Mouse (Mus musculus): ENCODE data around the gene Nosip. TPM values are rescaled to one million over a fixed set of nuclear protein-coding genes. Genes with fewer than 3 reads are reported as not detected.
"Not testable (repeated sequence)": the region's sequence is repeated elsewhere in the genome, so short reads cannot be mapped to it uniquely, and the experiment has no call there.

The Nosip gene
- total RNA-seq, 2 experiments from 2014 or later: 52.4 to 54.1 TPM

- intact Hi-C loops (cut with DNase I): loop anchor here (5.0 kb wide), 1 partner anchor 42 kb away; no protein-coding TSS in a partner anchor
- DNase-seq (ENCODE audit: low spot score in 2 of 2): peak; percentile 99
These were observed 62.3 kb downstream of the Nosip start, which contains the start of gene Rps11 for GRCm38 (mm10) chr7:45124224-45125143. TSS of gene Rps11 (minus strand) at chr7:45124439.

GRCm38 (mm10) chr7:45125144-45125600 lies 62.9 kb downstream of the Nosip start:
- intact Hi-C loops (cut with DNase I): no loop called here
- DNase-seq (ENCODE audit: low spot score in 2 of 2): peak in 1 of 2 experiments; percentile 55

GRCm38 (mm10) chr7:45125649-45126048 lies 63.4 kb downstream of the Nosip start:
- intact Hi-C loops (cut with DNase I); DNase-seq (ENCODE audit: low spot score in 2 of 2): not testable (repeated sequence)

GRCm38 (mm10) chr7:45126147-45126843 lies 64.1 kb downstream of the Nosip start:
- intact Hi-C loops (cut with DNase I): no loop called here
- no peak for DNase-seq (ENCODE audit: low spot score in 2 of 2)

GRCm38 (mm10) chr7:45126844-45127699 lies 64.8 kb downstream of the Nosip start:
- intact Hi-C loops (cut with DNase I): no loop called here
- no peak for DNase-seq (ENCODE audit: low spot score in 2 of 2)

Small RNA genes lying within 50 kb of the gene (microRNA-seq; reads per million reads assigned to microRNA genes)
- gene Mir150 (897 to 1,153 reads per million in 2 experiments), gene Mir5121 (16.1 to 16.2 reads per million in 2 experiments), gene Mir7054 (2.4 to 3.0 reads per million in 2 experiments)

Other genes starting within 250 kb of the Nosip start
- gene Nup62, start 246.3 kb upstream of the Nosip start, total RNA-seq (2021): 10 to 100 TPM; 33.0 to 37.1 TPM
- gene Il4i1, start 246.0 kb upstream of the Nosip start, total RNA-seq (2021): 1 to 10 TPM; 2.3 to 3.1 TPM
- gene Atf5, start 245.8 kb upstream of the Nosip start, total RNA-seq (2021): 10 to 100 TPM; 24.4 to 25.1 TPM
- 10 to 100 TPM; 80.8 to 81.1 TPM for gene Akt1s1, start 213.4 kb upstream of the Nosip start, total RNA-seq (2021)
- 10 to 100 TPM; 48.3 to 58.7 TPM for gene Tbc1d17, start 213.3 kb upstream of the Nosip start, total RNA-seq (2021)
- gene Pnkp, start 205.3 kb upstream of the Nosip start, total RNA-seq (2021): 10 to 100 TPM; 26.1 to 28.7 TPM
- gene Ptov1, start 192.6 kb upstream of the Nosip start, total RNA-seq (2021): 100 to 1,000 TPM; 263 to 271 TPM
- gene Med25, start 169.7 kb upstream of the Nosip start, total RNA-seq (2021): 100 to 1,000 TPM in 1 of 2 experiments, 10 to 100 TPM in 1; 92.5 to 103 TPM
- 10 to 100 TPM; 20.4 to 22.9 TPM for gene Fuz, start 166.3 kb upstream of the Nosip start, total RNA-seq (2021)
- 100 to 1,000 TPM; 381 to 392 TPM for gene Ap2a1, start 132.9 kb upstream of the Nosip start, total RNA-seq (2021)
- gene Tsks, start 119.2 kb upstream of the Nosip start, total RNA-seq (2021): 1 to 10 TPM; 2.6 to 2.8 TPM
- gene Cpt1c, start 87.6 kb upstream of the Nosip start, total RNA-seq (2021): 100 to 1,000 TPM in 1 of 2 experiments, 10 to 100 TPM in 1; 97.4 to 101 TPM
- 100 to 1,000 TPM; 166 to 183 TPM for gene Prmt1, start 75.9 kb upstream of the Nosip start, total RNA-seq (2021)
- gene Irf3, start 64.8 kb upstream of the Nosip start, total RNA-seq (2021): 10 to 100 TPM; 26.7 to 30.4 TPM
- gene Bcl2l12, start 63.7 kb upstream of the Nosip start, total RNA-seq (2021): 1 to 10 TPM; 2.7 to 3.3 TPM
- 100 to 1,000 TPM; 153 to 162 TPM for gene Scaf1, start 46.1 kb upstream of the Nosip start, total RNA-seq (2021)
- 10 to 100 TPM; 11.4 to 13.0 TPM for gene Rras, start 44.5 kb upstream of the Nosip start, total RNA-seq (2021)
- 10 to 100 TPM; 61.4 to 65.7 TPM for gene Prr12, start 9.5 kb upstream of the Nosip start, total RNA-seq (2021)
- gene Prrg2, start 248 bp downstream of the Nosip start, total RNA-seq (2021): 1 to 10 TPM; 6.6 to 7.1 TPM
- 1 to 10 TPM; 7.5 to 7.8 TPM for gene Rcn3, start 29.8 kb downstream of the Nosip start, total RNA-seq (2021)
- gene Fcgrt, start 41.4 kb downstream of the Nosip start, total RNA-seq (2021): 10 to 100 TPM; 21.0 to 22.8 TPM
- gene Rps11, start 62.0 kb downstream of the Nosip start, total RNA-seq (2021): 100 to 1,000 TPM; 402 to 406 TPM
- gene Rpl13a, start 66.3 kb downstream of the Nosip start, total RNA-seq (2021): 100 to 1,000 TPM; 608 to 639 TPM
- gene Gm45713, start 73.8 kb downstream of the Nosip start, total RNA-seq (2021): not detected
- 1 to 10 TPM; 2.4 to 3.2 TPM for gene Flt3l, start 74.0 kb downstream of the Nosip start, total RNA-seq (2021)
- 10 to 100 TPM; 46.9 to 48.4 TPM for gene Pih1d1, start 91.9 kb downstream of the Nosip start, total RNA-seq (2021)
- gene Aldh16a1, start 92.2 kb downstream of the Nosip start, total RNA-seq (2021): 10 to 100 TPM; 10.7 to 13.5 TPM
- 1,000 to 10,000 TPM; 1,570 to 1,628 TPM for gene Slc17a7, start 101.5 kb downstream of the Nosip start, total RNA-seq (2021)
- under 1 TPM in 1 of 2 experiments, not detected in 1; 0.18 TPM for gene Gfy, start 117.1 kb downstream of the Nosip start, total RNA-seq (2021)
- gene Pth2, start 118.6 kb downstream of the Nosip start, total RNA-seq (2021): not detected
- 1 to 10 TPM; 3.0 to 3.5 TPM for gene Ccdc155, start 142.5 kb downstream of the Nosip start, total RNA-seq (2021)
- gene Dkkl1, start 149.7 kb downstream of the Nosip start, total RNA-seq (2021): 10 to 100 TPM; 13.7 to 17.3 TPM
- 1 to 10 TPM; 5.6 to 6.1 TPM for gene Tead2, start 153.3 kb downstream of the Nosip start, total RNA-seq (2021)
- gene Cd37, start 176.7 kb downstream of the Nosip start, total RNA-seq (2021): 1 to 10 TPM; 3.4 to 4.0 TPM
- 1 to 10 TPM in 1 of 2 experiments, under 1 TPM in 1; 0.97 to 1.1 TPM for gene Slc6a16, start 178.7 kb downstream of the Nosip start, total RNA-seq (2021)
- gene Slc6a21, start 215.1 kb downstream of the Nosip start, total RNA-seq (2021): under 1 TPM; 0.40 to 0.59 TPM